Mouse (Mus musculus) lung, postnatal 0 days (tissue): Measurements from ENCODE around the gene Snf8.

Experiments
- CTCF ChIP-seq: IDR thresholded peaks from 2 replicates; pipeline ENCODE4 v1.5.1; 2016; ENCODE audit warnings: antibody characterized with exemption, mild to moderate bottlenecking
- EP300 ChIP-seq: IDR thresholded peaks from 2 replicates; pipeline ENCODE4 v1.6.1; 2016; ENCODE audit warnings: antibody characterized with exemption, mild to moderate bottlenecking, control low read depth

- TF ChIP-seq CTCF (no peak), EP300 (no peak)
These were observed 38.8 kb downstream of the Snf8 start for GRCm38 (mm10) chr11:96073295-96073993.
